ENCODE assay signal across 9 mouse cellular contexts in genomic region chr13:63272017-63272601, GRCm38 (mm10).
A peak's percentile ranks its signal among the peaks of the same experiment; 100 is the strongest.
DNase-seq lines count a peak whose midpoint lies in the region; ATAC-seq and TF ChIP-seq lines count a peak whose summit lies in the region.
"Had no signal": no experiment of that assay in that cellular context is flagged by ENCODE, and none has a peak within 500 bp of the region (broad histone marks: within the 10 kb centered on the region; RNA-seq: fewer than 3 reads in every experiment).

No protein-coding gene starts in this region.

- peak overlapping the region; percentile 67 for H3K4me2 ChIP-seq in heart, embryonic 14.5 days (ENCODE audit: low read length)
- peak overlapping the region; percentile 68 for H3K4me2 ChIP-seq in kidney, embryonic 15.5 days
- peak overlapping the region; percentile 94 for H3K4me2 ChIP-seq in myocyte (ENCODE audit: low read depth)

- intact Hi-C loops in heart, postnatal 36 days (cut with DNase I), result no loop called here

- no peak for ATAC-seq in heart, embryonic 14.5 days (ENCODE audit: insufficient number of reproducible peaks, insufficient read depth, low FRiP score, low read depth)
- ATAC-seq in kidney, embryonic 15.5 days (replicated peaks; ENCODE audit: low FRiP score), result no peak
- no peak for ATAC-seq in CD4-positive, CD25-positive, alpha-beta regulatory T cell, adult 4 months
- no peak for ATAC-seq in megakaryocyte progenitor cell, adult 5-6 weeks (replicated peaks; ENCODE audit: poor library complexity)

- peaks cover 27 to 51% of the 10 kb centered on the region in 2 experiments for H3K4me1 ChIP-seq in heart, embryonic 14.5 days (ENCODE audit: control insufficient read depth in 2 of 2, insufficient read depth in 2 of 2, low read length in 2 of 2)
- H3K4me1 ChIP-seq in embryonic fibroblast, embryonic 13.5 days (ENCODE audit: control insufficient read depth, insufficient read depth, low read length), result peaks cover 23% of the 10 kb centered on the region
- peaks cover 75% of the 10 kb centered on the region for H3K4me1 ChIP-seq in kidney, embryonic 15.5 days

- TF ChIP-seq CTCF in embryonic fibroblast, embryonic 13.5 days (IDR thresholded peaks at IDR 0.05; ENCODE audit: borderline replicate concordance, insufficient read depth, low read length), result no peak

- H3K4me3 ChIP-seq in heart, embryonic 14.5 days (ENCODE audit: control insufficient read depth in 1 of 2, insufficient read depth in 1 of 2, low read depth in 1 of 2, low read length in 2 of 2), result peak overlapping the region; percentile 48 to 54
- H3K4me3 ChIP-seq in embryonic fibroblast, embryonic 13.5 days (ENCODE audit: insufficient read depth, low read length), result peak overlapping the region; percentile 19
- H3K4me3 ChIP-seq in kidney, embryonic 15.5 days (replicated peaks), result peak overlapping the region; percentile 52
- peak overlapping the region; percentile 24 for H3K4me3 ChIP-seq in myocyte

- H3ac ChIP-seq in myocyte (ENCODE audit: control insufficient read depth, insufficient read length), result no peak overlapping the region

- no peak for DNase-seq in heart, postnatal 36 days
- DNase-seq in urinary bladder, adult 18-20 months (ENCODE audit: low spot score in 2 of 2), result no peak

- H3K9ac ChIP-seq in heart, embryonic 14.5 days (ENCODE audit: low read length), result peak overlapping the region; percentile 71
- H3K9ac ChIP-seq in kidney, embryonic 15.5 days, result peak overlapping the region; percentile 47; the same call in 1 of the 2 replicates

- no peaks in the 10 kb centered on the region for H3K9me3 ChIP-seq in heart, embryonic 14.5 days (ENCODE audit: control insufficient read depth, low read length)
- H3K9me3 ChIP-seq in kidney, embryonic 15.5 days (replicated peaks), result no peaks in the 10 kb centered on the region
- H3K9me3 ChIP-seq: G1E had no signal

- WGBS in heart, embryonic 14.5 days, result 11% methylated on average over 16 of the region's 16 CpGs
- WGBS in kidney, embryonic 15.5 days, result 16% methylated on average over 16 of the region's 16 CpGs

- H3K27ac ChIP-seq in heart, embryonic 14.5 days (replicated peaks in 1 of 2; ENCODE audit: control insufficient read depth in 1 of 2, insufficient read depth in 1 of 2, low read depth in 2 of 2, low read length in 2 of 2), result peak overlapping the region in 1 of 2 experiments; percentile 85; a peak in 2 of 4 replicates
- H3K27ac ChIP-seq in embryonic fibroblast, embryonic 13.5 days (ENCODE audit: insufficient read depth, low read length), result peak overlapping the region; percentile 59
- peak overlapping the region; percentile 91 for H3K27ac ChIP-seq in kidney, embryonic 15.5 days

- H3K27me3 ChIP-seq in heart, embryonic 14.5 days (ENCODE audit: control insufficient read depth, insufficient read depth, low read length), result no peaks in the 10 kb centered on the region
- no peaks in the 10 kb centered on the region for H3K27me3 ChIP-seq in kidney, embryonic 15.5 days
- no peaks in the 10 kb centered on the region for H3K27me3 ChIP-seq in myocyte (ENCODE audit: control insufficient read depth, insufficient read depth, insufficient read length)

- peaks cover 100% of the 10 kb centered on the region for H3K79me2 ChIP-seq in myocyte (ENCODE audit: control insufficient read depth, insufficient read depth)

- peaks cover 7% of the 10 kb centered on the region; the same call in 1 of the 2 replicates for H3K36me3 ChIP-seq in heart, embryonic 14.5 days (ENCODE audit: control insufficient read depth, insufficient read depth, low read length)
- 0 out of 2 replicates have a peak, but pooled peaks cover 3% of the 10 kb centered on the region for H3K36me3 ChIP-seq in kidney, embryonic 15.5 days
- H3K36me3 ChIP-seq in myocyte (ENCODE audit: control insufficient read depth, insufficient read depth), result peaks cover 9% of the 10 kb centered on the region

- TF ChIP-seq POLR2A in embryonic fibroblast, embryonic 13.5 days (IDR thresholded peaks at IDR 0.05; ENCODE audit: low read depth, low read length), result no peak
- no peak for TF ChIP-seq POLR2A in myocyte (IDR thresholded peaks at IDR 0.05; ENCODE audit: insufficient read length, low read depth)

TF ChIP-seq in myocyte, 11 proteins besides CTCF, POLR2A, EP300 and RAD21:
- TF ChIP-seq SRF (IDR thresholded peaks at IDR 0.05; ENCODE audit: control insufficient read depth, insufficient read length, low read depth) (no peak), MYOG (IDR thresholded peaks at IDR 0.05; ENCODE audit: control insufficient read depth in 1 of 3, insufficient read depth in 1 of 3, insufficient read length in 2 of 3, low read depth in 2 of 3) (no peak), POLR2AphosphoS2 (IDR thresholded peaks at IDR 0.05; ENCODE audit: insufficient read length, low read depth) (peak; percentile 38), MAX (IDR thresholded peaks at IDR 0.05; ENCODE audit: low read depth) (no peak), E2F4 (IDR thresholded peaks at IDR 0.05; ENCODE audit: insufficient read depth) (no peak)
TF ChIP-seq in myocyte: peak in this region for 1.
